Mouse (Mus musculus) neural tube, embryonic 10.5 days (tissue): Measurements from ENCODE around the gene Rars2.
A peak's percentile ranks its signal among the peaks of the same experiment; 100 is the strongest.

ENCODE experiments used
- DNase-seq: peaks from one replicate; pipeline ENCODE4 v3.0.0-alpha.2; 2017; ENCODE audit warnings: low spot score; ENCODE audit errors: extremely low spot score

Rars2 gene

DNA sequence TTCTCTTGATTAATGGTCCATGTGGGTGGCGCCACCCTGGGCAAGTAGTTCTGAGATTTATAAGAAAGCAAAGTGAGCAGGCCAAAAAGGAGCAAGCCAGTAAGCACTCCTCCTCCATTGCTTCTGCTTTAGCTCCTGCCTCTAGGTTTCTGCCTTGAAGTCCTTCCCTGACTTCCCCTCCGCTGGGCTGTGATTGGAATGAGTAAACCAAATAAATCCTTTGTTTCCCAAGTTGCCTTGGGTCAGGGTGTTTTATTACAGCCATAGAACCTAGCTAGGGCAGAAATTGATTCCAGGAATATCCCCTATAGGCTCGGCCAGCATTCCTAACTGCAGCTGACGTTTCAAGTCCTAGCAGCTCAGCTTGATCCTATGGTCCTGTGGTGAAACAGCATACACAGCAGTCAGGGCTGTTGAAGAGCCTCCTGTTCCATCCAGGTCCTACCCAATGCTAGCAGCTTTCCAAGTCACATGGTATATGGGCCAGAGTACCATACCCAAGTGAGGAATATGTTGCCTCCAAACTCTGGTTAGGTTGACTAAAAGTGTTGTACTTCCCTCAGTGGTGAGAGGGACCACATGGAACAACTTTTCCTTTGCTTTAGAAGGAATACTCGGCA is 25.1 kb downstream of the Rars2 start:
- no peak for DNase-seq

- DNase-seq: no peak
Observed at GRCm38 (mm10) chr4:34640731-34641130, 26.0 kb downstream of the Rars2 start.

GRCm38 (mm10) chr4:34644779-34645178 is 30.0 kb downstream of the Rars2 start:
- DNase-seq: no peak

GRCm38 (mm10) chr4:34653179-34653578 is 38.4 kb downstream of the Rars2 start:
- no peak for DNase-seq

DNA sequence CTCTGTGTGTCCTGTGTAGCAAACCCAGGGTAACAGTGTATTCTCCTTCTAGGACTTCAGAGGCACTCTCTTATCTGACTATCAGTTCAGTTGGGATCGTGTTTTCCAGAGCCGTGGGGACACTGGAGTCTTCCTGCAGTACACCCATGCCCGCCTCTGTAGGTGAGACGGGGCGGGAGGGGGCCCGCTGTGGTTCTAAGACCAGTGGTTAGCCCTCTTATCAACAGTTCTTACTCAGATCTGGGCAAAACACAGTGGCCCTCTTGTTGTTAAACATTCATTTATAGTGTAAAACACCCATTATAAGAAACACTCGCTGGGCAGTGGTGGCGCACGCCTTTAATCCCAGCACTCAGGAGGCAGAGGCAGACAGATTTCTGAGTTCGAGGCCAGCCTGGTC is 41.3 kb downstream of the Rars2 start:
- no peak for DNase-seq

DNA sequence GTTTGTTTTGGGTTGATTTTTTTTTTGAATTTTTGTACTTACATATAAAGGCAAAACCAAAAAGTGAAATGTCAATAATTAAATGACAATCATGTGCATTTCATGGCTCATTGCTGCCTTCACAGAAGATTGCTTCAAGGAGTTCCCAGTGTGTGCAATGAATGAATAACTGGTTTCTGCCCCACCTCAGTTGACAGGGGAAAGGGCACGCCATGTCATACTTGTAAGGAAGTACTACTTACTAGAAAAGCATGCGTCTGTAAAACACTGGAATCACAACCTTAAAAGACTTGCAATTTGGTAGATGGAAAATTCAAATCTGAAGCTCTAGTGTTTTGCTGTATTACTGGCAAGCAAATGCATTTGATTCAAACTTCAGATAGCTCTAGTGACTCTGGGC is 44.3 kb downstream of the Rars2 start:
- no peak for DNase-seq

DNA sequence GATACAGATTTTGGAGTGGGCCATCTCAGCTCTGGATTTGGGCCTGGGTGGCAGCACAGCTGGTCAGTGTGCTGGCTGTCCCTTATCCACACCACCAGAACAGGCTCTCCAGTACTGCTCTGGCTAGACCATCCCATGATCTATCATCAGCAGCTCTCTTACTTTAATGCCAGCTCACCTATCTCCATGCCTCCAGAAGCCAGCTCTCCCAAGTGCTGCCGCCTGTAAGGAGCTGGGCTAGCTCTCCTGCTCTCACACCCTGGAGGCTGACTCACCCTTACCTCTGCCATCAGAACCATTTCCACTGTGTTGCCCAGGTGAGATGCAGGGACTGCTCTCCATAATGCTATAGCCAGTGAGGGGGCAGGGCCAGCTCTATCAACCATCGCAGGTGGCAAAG is 46.8 kb downstream of the Rars2 start:
- DNase-seq: no peak

GRCm38 (mm10) chr4:34661927-34662326 is 47.2 kb downstream of the Rars2 start:
- no peak for DNase-seq

DNA sequence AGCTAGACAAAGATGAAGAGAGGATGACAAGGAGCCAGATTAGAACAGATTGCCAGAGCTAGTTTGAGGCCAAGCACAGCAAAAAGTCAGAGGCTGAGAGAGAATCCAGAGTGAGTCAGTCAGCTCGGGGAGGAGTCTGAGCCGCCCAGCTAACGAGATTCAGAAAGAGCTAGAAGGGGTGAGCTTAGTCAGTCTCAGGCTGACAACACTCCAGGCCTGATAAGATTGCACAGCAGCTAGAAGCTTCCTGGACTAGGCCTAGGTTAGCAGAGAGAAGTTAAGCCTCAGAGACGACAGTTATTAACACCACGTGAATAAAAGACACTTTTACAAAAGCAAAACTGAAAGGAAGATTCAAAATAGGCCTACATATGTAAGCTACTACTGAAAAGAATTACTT is 53.2 kb downstream of the Rars2 start:
- no peak for DNase-seq

- DNase-seq: no peak
Observed at GRCm38 (mm10) chr4:34673721-34674120, 59.0 kb downstream of the Rars2 start.

DNA sequence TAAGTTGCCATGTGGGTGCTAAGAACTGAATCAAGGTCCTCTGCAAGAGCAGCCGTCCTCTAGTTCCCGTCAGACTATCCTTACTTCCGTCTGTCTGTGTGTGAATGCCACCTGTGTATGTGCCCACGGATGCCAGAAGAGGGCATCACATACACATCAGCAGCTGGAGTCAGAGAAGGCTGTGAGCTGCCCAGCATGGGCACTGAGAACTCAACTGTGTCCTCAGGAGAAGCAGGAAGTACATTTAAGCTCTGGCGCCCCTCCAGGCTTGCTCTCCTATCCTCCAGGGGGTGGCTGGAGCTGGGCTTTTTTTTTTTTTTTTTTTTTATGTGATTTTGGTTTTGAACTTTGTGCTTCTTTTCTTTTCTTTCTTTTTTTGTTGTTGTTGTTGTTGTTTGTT is 65.8 kb downstream of the Rars2 start:
- DNase-seq: no peak

DNA sequence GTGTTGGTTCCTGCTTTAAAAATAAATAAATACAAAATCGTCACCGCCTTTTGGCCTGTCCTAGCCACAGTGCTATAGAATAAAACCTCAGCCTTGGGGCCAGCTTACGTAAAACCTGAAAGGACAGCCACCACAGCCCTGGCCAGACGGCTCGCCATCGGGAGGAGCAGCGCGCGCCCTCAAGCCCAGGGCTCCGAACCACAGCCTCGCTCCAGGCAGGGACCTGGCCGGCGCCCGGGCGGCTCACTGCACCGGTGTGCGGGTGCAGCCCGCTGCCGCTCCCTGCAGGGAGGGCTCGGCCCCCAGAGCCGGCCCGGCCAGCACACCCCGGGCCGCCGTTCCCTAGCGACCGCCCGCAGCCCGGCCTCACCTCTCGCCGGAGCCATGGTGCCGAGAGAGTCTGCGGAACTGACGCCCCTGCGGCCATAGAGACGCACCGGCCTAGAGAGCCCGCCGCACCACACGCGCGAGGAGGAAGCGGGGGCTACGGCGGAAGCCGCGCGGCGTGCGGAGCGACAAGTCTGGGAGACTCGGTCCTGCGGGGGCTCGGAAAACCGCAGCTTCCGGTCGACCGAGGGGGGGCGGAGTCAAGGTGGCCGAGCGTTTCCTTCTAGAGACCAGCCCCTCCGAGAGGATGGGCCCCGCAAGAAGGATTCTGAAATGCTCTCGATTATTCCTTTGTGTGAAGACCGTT is 72.3 kb downstream of the Rars2 start, which contains the start of gene Slc35a1:
Slc35a1 (minus strand) TSS at position 565 of the 694 bp plus-strand sequence.
- DNase-seq: peak; percentile 93

- no peak for DNase-seq
Observed at GRCm38 (mm10) chr4:34688021-34688420, 73.3 kb downstream of the Rars2 start.

GRCm38 (mm10) chr4:34701528-34701927 is 86.8 kb downstream of the Rars2 start:
- DNase-seq: peak; percentile 65

DNA sequence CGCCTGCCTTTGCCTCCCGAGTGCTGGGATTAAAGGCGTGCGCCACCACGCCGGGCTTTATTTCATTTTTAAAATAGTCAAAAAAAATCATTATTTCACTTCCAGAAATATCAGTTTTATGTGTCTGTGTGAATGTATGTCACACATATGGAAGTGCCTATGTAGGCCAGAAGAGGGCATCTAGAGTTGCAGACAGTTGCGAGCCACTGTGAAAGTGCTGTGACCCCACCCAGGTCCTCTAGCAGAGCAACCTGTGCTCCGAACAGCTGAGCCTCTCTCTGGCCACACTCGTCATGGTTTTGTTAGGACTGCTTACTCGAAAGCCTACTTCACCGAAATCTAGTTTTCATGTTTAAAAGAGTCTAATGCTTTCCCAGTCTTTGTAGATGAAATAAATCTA is 87.5 kb downstream of the Rars2 start:
- DNase-seq: no peak

DNA sequence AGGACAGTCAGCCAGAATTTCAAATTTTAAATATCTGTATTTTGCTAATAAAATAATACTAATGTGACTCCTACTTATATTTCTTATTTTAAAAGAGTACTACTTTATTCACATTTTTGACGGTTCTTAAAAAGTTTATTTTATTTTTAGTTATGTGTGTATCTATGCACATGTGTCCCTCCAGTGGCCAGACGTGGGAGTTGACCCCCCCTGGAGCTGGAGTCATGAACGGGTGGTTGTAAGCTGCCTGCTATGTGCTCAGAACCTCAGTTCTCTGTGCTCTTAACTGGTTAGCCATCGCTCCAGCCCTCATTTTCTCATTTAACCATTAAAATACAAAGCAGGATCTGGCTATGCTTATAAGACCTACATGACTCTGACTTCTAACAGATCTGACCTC is 88.3 kb downstream of the Rars2 start:
- DNase-seq: no peak

DNA sequence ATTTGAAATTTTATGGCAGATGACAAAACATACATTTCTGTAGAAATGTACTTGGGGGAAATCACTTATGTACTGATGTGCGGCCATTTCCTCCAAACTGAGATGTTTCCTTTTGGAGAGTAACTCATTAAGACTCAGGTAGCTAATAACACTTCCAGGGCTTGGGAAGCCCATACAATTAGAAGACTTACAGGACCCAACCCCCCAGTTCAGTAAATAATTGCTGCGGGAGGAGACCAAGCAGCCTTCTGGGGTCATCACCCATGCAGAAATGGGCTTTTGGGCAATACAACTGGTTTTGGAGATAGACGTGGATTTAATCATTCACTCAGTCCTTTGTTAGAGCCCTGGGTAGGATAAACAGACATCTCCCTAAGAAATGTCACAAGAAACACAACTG is 92.5 kb downstream of the Rars2 start:
- no peak for DNase-seq

DNA sequence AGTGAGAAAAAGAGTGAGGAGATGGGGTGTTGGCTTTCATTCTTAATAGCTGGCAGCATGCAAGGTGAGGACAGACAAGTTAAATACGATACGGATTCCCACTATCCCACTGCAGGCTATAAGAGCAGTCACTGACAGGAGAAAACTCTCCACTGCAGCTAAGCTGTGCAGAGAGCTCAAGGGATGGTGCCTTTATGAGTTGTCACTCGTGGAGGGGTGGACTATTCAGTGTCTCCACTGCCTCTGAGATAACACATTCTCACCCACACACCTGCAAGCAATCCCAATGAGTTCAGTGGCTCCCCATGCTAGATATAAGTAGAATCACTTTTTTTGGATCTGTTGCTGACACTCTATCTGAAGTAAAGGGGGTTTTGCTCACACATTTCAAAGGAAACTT is 93.4 kb downstream of the Rars2 start:
- DNase-seq: no peak
